ENCODE assay signal across 9 mouse cellular contexts in the genomic region with DNA sequence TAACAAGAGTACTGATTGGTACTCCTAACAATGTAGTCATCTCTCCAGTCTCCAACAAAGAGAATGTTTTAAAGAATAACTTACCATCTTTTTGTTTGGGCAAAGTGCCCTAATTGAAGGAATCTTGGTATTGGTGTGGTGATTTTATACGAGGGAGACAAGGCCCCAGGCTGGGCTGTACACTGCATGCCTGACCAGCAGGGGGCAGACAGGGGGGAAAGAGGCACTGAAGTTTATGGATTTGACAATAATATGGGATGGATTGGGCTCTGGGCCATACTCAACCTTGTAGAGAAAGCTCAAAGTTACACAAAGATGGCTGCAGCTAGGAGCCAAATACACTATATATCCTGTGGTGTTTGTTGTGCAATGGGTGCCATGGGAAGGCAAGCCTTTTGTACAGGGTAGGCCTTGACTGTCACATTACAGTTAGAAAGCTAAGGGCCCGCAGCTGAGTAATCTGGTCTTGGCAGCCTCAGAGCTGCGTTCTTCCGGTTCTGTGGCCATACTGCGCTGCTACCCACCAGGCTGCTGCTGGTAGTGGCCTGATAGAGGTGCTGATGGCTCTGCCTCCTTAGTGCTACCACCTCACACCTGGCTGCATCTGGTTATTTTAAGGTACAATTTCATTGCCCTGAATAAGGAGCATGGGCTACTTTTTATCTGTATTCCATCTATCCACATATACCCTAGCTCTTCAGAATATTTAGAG. TPM values are rescaled to one million over a fixed set of nuclear protein-coding genes. Genes with fewer than 3 reads are reported as not detected.
DNase-seq lines count a peak whose midpoint lies in the region; ATAC-seq and TF ChIP-seq lines count a peak whose summit lies in the region.
"Had no signal": no experiment of that assay in that cellular context is flagged by ENCODE, and none has a peak within 500 bp of the region (broad histone marks: within the 10 kb centered on the region; RNA-seq: fewer than 3 reads in every experiment).

No protein-coding gene starts in this region.

- no peak overlapping the region for H3K4me3 ChIP-seq in bone marrow, adult 2 months (replicated peaks; ENCODE audit: control insufficient read depth, low read depth, low read length)
- H3K4me3 ChIP-seq in forebrain, postnatal 0 days (ENCODE audit: low read depth, low read length): no peak overlapping the region
- H3K4me3 ChIP-seq in midbrain, embryonic 11.5 days (ENCODE audit: low read depth, low read length): no peak overlapping the region
- H3K4me3 ChIP-seq: limb, embryonic 12.5 days had no signal

- no peaks in the 10 kb centered on the region for H3K4me1 ChIP-seq in bone marrow, adult 2 months (ENCODE audit: control insufficient read depth, insufficient read depth, low read length)
- H3K4me1 ChIP-seq in forebrain, postnatal 0 days (ENCODE audit: insufficient read depth): peaks cover 7% of the 10 kb centered on the region
- no peaks in the 10 kb centered on the region for H3K4me1 ChIP-seq in midbrain, embryonic 11.5 days (ENCODE audit: control insufficient read depth, insufficient read depth, low read length)

- 64% methylated on average over 5 of the region's 5 CpGs for WGBS in bone marrow, adult 2 months
- 72% methylated on average over 5 of the region's 5 CpGs for WGBS in forebrain, postnatal 0 days
- WGBS in midbrain, embryonic 11.5 days: 85% methylated on average over 5 of the region's 5 CpGs

- H3K9ac ChIP-seq in forebrain, postnatal 0 days: no peak overlapping the region
- H3K9ac ChIP-seq in midbrain, embryonic 11.5 days (ENCODE audit: low read length): no peak overlapping the region
- H3K9ac ChIP-seq: limb, embryonic 12.5 days had no signal

- no peak for TF ChIP-seq POLR2A in bone marrow, adult 2 months (IDR thresholded peaks at IDR 0.05; ENCODE audit: borderline replicate concordance, control insufficient read depth, low read depth, low read length)

- H3K4me2 ChIP-seq in forebrain, postnatal 0 days (ENCODE audit: low read depth): no peak overlapping the region
- H3K4me2 ChIP-seq in midbrain, embryonic 11.5 days: no peak overlapping the region
- H3K4me2 ChIP-seq: limb, embryonic 12.5 days had no signal

- H3K36me3 ChIP-seq in forebrain, postnatal 0 days (ENCODE audit: insufficient read depth): peaks cover 17% of the 10 kb centered on the region
- H3K36me3 ChIP-seq in midbrain, embryonic 11.5 days (ENCODE audit: control insufficient read depth, insufficient read depth, low read length): no peaks in the 10 kb centered on the region

- H3K27me3 ChIP-seq in forebrain, postnatal 0 days (ENCODE audit: insufficient read depth, low read length): no peaks in the 10 kb centered on the region
- no peaks in the 10 kb centered on the region for H3K27me3 ChIP-seq in midbrain, embryonic 11.5 days (ENCODE audit: control insufficient read depth, insufficient read depth, low read length)
- H3K27me3 ChIP-seq: limb, embryonic 12.5 days had no signal

- no peak for ATAC-seq in cerebellum, adult (ENCODE audit: insufficient number of reproducible peaks, low FRiP score, low TSS enrichment)
- ATAC-seq in forebrain, postnatal 0 days: peak; percentile 47
- no peak for ATAC-seq in midbrain, embryonic 11.5 days (ENCODE audit: low FRiP score)

- TF ChIP-seq CTCF in bone marrow, adult 2 months (IDR thresholded peaks at IDR 0.05; ENCODE audit: control insufficient read depth, insufficient read depth, low read length): peak; percentile 76
- TF ChIP-seq CTCF in forebrain, postnatal 0 days (IDR thresholded peaks at IDR 0.05; ENCODE audit: low read depth): peak; percentile 73

- peak; percentile 36 to 48 for DNase-seq in cerebellum, adult 18-20 months
- DNase-seq in 3T3-L1 (ENCODE audit: low read depth, low spot score): peak; percentile 68
- peak; percentile 57 for DNase-seq in forebrain, postnatal 0 days
- DNase-seq in kidney, postnatal 14 days: peak; percentile 36
- peak; percentile 88 for DNase-seq in midbrain, embryonic 11.5 days (ENCODE audit: low spot score, missing footprints)
- DNase-seq in thymus, postnatal 25 days: peak; percentile 51

- no peaks in the 10 kb centered on the region for H3K9me3 ChIP-seq in forebrain, postnatal 0 days (ENCODE audit: low read length)
- no peaks in the 10 kb centered on the region for H3K9me3 ChIP-seq in midbrain, embryonic 11.5 days (ENCODE audit: control insufficient read depth, low read length)
- H3K9me3 ChIP-seq: limb, embryonic 12.5 days had no signal

- H3K27ac ChIP-seq in bone marrow, adult 2 months (ENCODE audit: control insufficient read depth, insufficient read depth, low read depth, low read length, poor library complexity): no peak overlapping the region
- no peak overlapping the region for H3K27ac ChIP-seq in forebrain, postnatal 0 days (ENCODE audit: low read depth, low read length)
- no peak overlapping the region for H3K27ac ChIP-seq in midbrain, embryonic 11.5 days (ENCODE audit: low read depth, low read length)
- H3K27ac ChIP-seq: limb, embryonic 12.5 days had no signal

RNA-seq across cellular contexts. Expression of gene Lysmd4, which starts 6.7 kb away (rescaled TPM):
- 1.4 and 1.7 TPM in 2 replicates for polyA plus RNA-seq in bone marrow, adult 2 months (2011; ENCODE audit: insufficient read depth, insufficient read length, low replicate concordance, missing spikeins)
- 44.9 and 46.9 TPM in 2 replicates for total RNA-seq in forebrain, postnatal 0 days (2014; rRNA removed)
- 40.7 and 45.3 TPM in 2 replicates for polyA plus RNA-seq in forebrain, postnatal 0 days (2015; fragmentation: Nextera tagmentation; extraction: Ambion mirVana)
- polyA plus RNA-seq in midbrain, embryonic 11.5 days (2014; fragmentation: Nextera tagmentation; extraction: Ambion mirVana): 12.5 and 12.7 TPM in 2 replicates

Comparison
In these comparisons a context has a peak if more than half of its experiments do, and no peak if none do; other contexts are left out.
1. DNase-seq: peak in every context shown above with its lines; median percentile 88 in midbrain, embryonic 11.5 days; 68 in 3T3-L1; 57 in forebrain, postnatal 0 days; 51 in thymus, postnatal 25 days; 42 in cerebellum, adult 18-20 months; 36 in kidney, postnatal 14 days.